Mouse (Mus musculus): ENCODE results near the gene Skint6. TPM values are rescaled to one million over a fixed set of nuclear protein-coding genes. Genes with fewer than 3 reads are reported as not detected.
"Not testable (repeated sequence)": the region's sequence is repeated elsewhere in the genome, so short reads cannot be mapped to it uniquely, and the experiment has no call there.

The Skint6 gene
- not detected for total RNA-seq (2021)
- long read RNA-seq = 0 reads

GRCm38 (mm10) chr4:113286873-113287272 lies at the start of gene Skint6:
Skint6 (minus strand) TSS chr4:113286973.
- no peak for DNase-seq (ENCODE audit: low spot score in 2 of 2)

DNA sequence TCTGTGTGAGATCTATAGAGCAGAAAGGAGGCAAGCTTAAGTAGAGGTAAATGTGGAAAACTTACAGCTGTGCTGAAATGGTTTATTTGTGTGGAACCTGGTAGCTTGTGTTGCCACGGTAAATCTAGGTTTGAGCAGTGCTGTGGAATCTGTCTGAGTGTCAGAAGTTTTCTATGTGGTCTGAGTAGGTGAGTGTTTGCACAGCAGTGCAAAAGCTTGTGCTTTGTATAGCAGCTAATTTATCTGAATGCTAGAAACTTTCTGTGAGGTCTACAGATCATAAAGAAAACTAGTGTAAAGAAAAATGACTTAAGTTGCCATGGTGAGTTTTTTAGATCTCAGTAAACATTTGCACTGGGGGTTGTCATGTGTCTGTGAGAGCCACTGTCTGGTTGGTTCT lies 34.1 kb upstream of the Skint6 start:
- DNase-seq (ENCODE audit: low spot score in 2 of 2) = no peak

DNA sequence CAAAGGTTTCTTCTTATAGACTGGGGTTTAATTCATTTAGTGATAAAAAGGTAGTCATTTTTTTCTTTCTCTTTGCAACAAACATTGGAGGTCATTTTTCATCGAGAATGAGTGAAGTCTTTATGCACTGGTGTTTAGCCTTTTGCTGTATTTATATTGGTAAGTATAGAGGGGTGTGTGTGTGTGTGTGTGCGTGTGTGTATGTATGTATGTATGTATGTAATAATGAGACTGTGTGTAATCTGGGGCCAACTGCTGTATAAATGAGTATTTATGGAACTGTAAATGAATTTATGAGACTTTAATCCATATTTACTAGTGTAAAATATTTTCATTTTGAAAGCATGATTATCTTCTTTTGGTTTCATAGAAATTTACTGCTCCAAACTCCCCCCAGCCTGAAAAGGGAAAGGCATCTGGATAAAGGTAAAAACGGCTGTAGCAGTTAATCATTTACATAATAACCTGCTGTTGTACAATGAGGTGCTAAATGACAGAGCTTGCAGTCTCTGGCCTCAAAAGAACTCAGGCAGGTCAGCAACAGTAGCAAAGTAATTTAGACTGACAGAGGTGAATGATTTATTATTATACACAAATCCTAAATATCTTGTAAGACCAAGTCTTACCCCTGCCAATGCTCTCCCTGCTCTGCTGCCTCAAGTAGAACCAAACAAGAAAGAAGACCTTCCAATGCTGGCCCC lies 15.2 kb upstream of the Skint6 start:
- DNase-seq (ENCODE audit: low spot score in 2 of 2) = no peak

GRCm38 (mm10) chr4:113263363-113264060 lies 23.3 kb downstream of the Skint6 start:
- DNase-seq (ENCODE audit: low spot score in 2 of 2) = no peak

- DNase-seq (ENCODE audit: low spot score in 2 of 2) = no peak
These were observed 41.0 kb downstream of the Skint6 start for GRCm38 (mm10) chr4:113245808-113246207.

- no peak for DNase-seq (ENCODE audit: low spot score in 2 of 2)
These were observed 219.2 kb downstream of the Skint6 start for GRCm38 (mm10) chr4:113067621-113068020.

GRCm38 (mm10) chr4:112979160-112979559 lies 307.6 kb downstream of the Skint6 start:
- not testable (repeated sequence) for DNase-seq (ENCODE audit: low spot score in 2 of 2)

GRCm38 (mm10) chr4:112790646-112791045 lies 496.1 kb downstream of the Skint6 start:
- DNase-seq (ENCODE audit: low spot score in 2 of 2) = peak in 1 of 2 experiments; percentile 1

GRCm38 (mm10) chr4:112774766-112775165 lies 512.0 kb downstream of the Skint6 start, which contains the start of gene Skint10:
Skint10 (minus strand) TSS chr4:112774866.
- DNase-seq (ENCODE audit: low spot score in 2 of 2) = peak in 1 of 2 experiments; percentile 6
